Mouse (Mus musculus) thymus, adult 2 months (tissue): ENCODE results near the gene Slc8a1. TPM values are rescaled to one million over a fixed set of nuclear protein-coding genes. Genes with fewer than 3 reads are reported as not detected.

Source experiments
- DNase-seq: peaks from one replicate; pipeline ENCODE4 v3.0.0; 2021
- H3K27ac ChIP-seq: fragments of 200-500 bp; 2 replicates; pipeline ENCODE4 v1.5.1; 2012; ENCODE audit warnings: low read length, control low read depth; ENCODE audit not compliant: control insufficient read depth, insufficient read depth
- H3K27me3 ChIP-seq: fragments of 200-500 bp; 2 replicates; pipeline ENCODE4 v1.6.1; 2012; ENCODE audit warnings: mild to moderate bottlenecking, low read length, moderate library complexity, mixed read lengths; ENCODE audit not compliant: control insufficient read depth, insufficient read depth
- H3K36me3 ChIP-seq: fragments of 200-500 bp; 2 replicates; pipeline ENCODE4 v1.6.1; 2012; ENCODE audit warnings: mild to moderate bottlenecking, low read length, moderate library complexity; ENCODE audit not compliant: control insufficient read depth, insufficient read depth
- H3K4me1 ChIP-seq: fragments of 200-500 bp; replicated peaks from 2 replicates; pipeline ENCODE4 v1.6.1; 2012; ENCODE audit warnings: low read length; ENCODE audit not compliant: control insufficient read depth, insufficient read depth
- H3K4me3 ChIP-seq: fragments of 200-500 bp; 2 replicates; pipeline ENCODE4 v1.5.1; 2012; ENCODE audit warnings: mild to moderate bottlenecking, low read length, control low read depth, moderate library complexity; ENCODE audit not compliant: control insufficient read depth, insufficient read depth
- CTCF ChIP-seq: fragments of 200-500 bp; IDR thresholded peaks from 2 replicates; pipeline ENCODE4 v1.5.1; 2012; ENCODE audit warnings: mild to moderate bottlenecking, control low read depth, low read length, moderate library complexity, borderline replicate concordance; ENCODE audit not compliant: control insufficient read depth, poor library complexity, insufficient read depth; ENCODE audit errors: extremely low read depth
- POLR2A ChIP-seq: fragments of 200-500 bp; IDR thresholded peaks from 2 replicates; pipeline ENCODE4 v1.6.1; 2012; ENCODE audit warnings: mild to moderate bottlenecking, low read length, control low read depth, moderate library complexity; ENCODE audit not compliant: control insufficient read depth, poor library complexity, insufficient read depth; ENCODE audit errors: extremely low read depth
- WGBS: fragments of 180-500 bp; shearing (Covaris S2); methylation state at CpG from one replicate; pipeline ENCODE4 v1.1.7; 2018; 5-methylcytosine and 5-hydroxymethylcytosine counted together
- polyA plus RNA-seq: library from polyadenylated mRNA; depleted of rRNA; stranded (reverse); fragments of >200 nt; gene quantifications from 2 replicates; pipeline ENCODE4 v1.2.3, GENCODE M21; 2012

Slc8a1 gene
- polyA plus RNA-seq, 1 experiment = 3.1 TPM

GRCm38 (mm10) chr17:81551856-81552635 is 186.1 kb downstream of the Slc8a1 start:
- Histone ChIP-seq H3K27me3 (no peaks in the 10 kb centered on the region), H3K4me1 (no peaks in the 10 kb centered on the region), H3K36me3 (no peaks in the 10 kb centered on the region), H3K27ac (no peak overlapping the region), H3K4me3 (no peak overlapping the region)
- TF ChIP-seq CTCF (no peak), POLR2A (no peak)
- 23% methylated on average over 6 of the region's 6 CpGs for WGBS
- no peak for DNase-seq

GRCm38 (mm10) chr17:81550864-81551263 is 187.3 kb downstream of the Slc8a1 start:
- TF ChIP-seq POLR2A (no peak), CTCF (no peak)
- Histone ChIP-seq H3K27ac (no peak overlapping the region), H3K27me3 (no peaks in the 10 kb centered on the region)

GRCm38 (mm10) chr17:81548016-81548415 is 190.2 kb downstream of the Slc8a1 start:
- TF ChIP-seq CTCF (no peak), POLR2A (no peak)
- 93% methylated on average over 4 of the region's 4 CpGs for WGBS

More at GRCm38 (mm10) chr17:81550864-81551263, 187.3 kb downstream of the Slc8a1 start:
- Histone ChIP-seq H3K4me3 (no peak overlapping the region), H3K4me1 (no peaks in the 10 kb centered on the region), H3K36me3 (no peaks in the 10 kb centered on the region)
- no peak for DNase-seq
- 98% methylated on average over 3 of the region's 3 CpGs for WGBS

GRCm38 (mm10) chr17:81546525-81546924 is 191.7 kb downstream of the Slc8a1 start:
- TF ChIP-seq CTCF (no peak), POLR2A (no peak)

More at GRCm38 (mm10) chr17:81548016-81548415, 190.2 kb downstream of the Slc8a1 start:
- no peaks in the 10 kb centered on the region for H3K27me3 ChIP-seq
- H3K4me1 ChIP-seq = no peaks in the 10 kb centered on the region
- no peak overlapping the region for H3K4me3 ChIP-seq
- no peak for DNase-seq
- H3K27ac ChIP-seq = no peak overlapping the region
- H3K36me3 ChIP-seq = no peaks in the 10 kb centered on the region

GRCm38 (mm10) chr17:81546012-81546411 is 192.2 kb downstream of the Slc8a1 start:
- no peak for TF ChIP-seq POLR2A
- no peak for TF ChIP-seq CTCF
- H3K4me1 ChIP-seq = no peaks in the 10 kb centered on the region
- no peak overlapping the region for H3K27ac ChIP-seq
- no peaks in the 10 kb centered on the region for H3K27me3 ChIP-seq
- WGBS = 92% methylated on average over 5 of the region's 5 CpGs
- no peak overlapping the region for H3K4me3 ChIP-seq
- H3K36me3 ChIP-seq = no peaks in the 10 kb centered on the region
- DNase-seq = no peak

More at GRCm38 (mm10) chr17:81546525-81546924, 191.7 kb downstream of the Slc8a1 start:
- H3K4me1 ChIP-seq = no peaks in the 10 kb centered on the region
- H3K36me3 ChIP-seq = no peaks in the 10 kb centered on the region
- DNase-seq = no peak
- no peak overlapping the region for H3K4me3 ChIP-seq
- no peak overlapping the region for H3K27ac ChIP-seq
- no peaks in the 10 kb centered on the region for H3K27me3 ChIP-seq
- WGBS = 96% methylated on average over 6 of the region's 6 CpGs

- no peak for DNase-seq
- WGBS = 96% methylated on average over 3 of the region's 3 CpGs
- H3K4me1 ChIP-seq = no peaks in the 10 kb centered on the region
- no peak overlapping the region for H3K4me3 ChIP-seq
- TF ChIP-seq POLR2A (no peak), CTCF (no peak)
- H3K36me3 ChIP-seq = no peaks in the 10 kb centered on the region
- H3K27me3 ChIP-seq = no peaks in the 10 kb centered on the region
- H3K27ac ChIP-seq = no peak overlapping the region
Measured at GRCm38 (mm10) chr17:81544926-81545325, 193.3 kb downstream of the Slc8a1 start.
